Comparison of ENCODE assay signal across 20 mouse cellular contexts in genomic region chr7:121660705-121661104, GRCm38 (mm10). TPM values are rescaled to one million over a fixed set of nuclear protein-coding genes. Genes with fewer than 3 reads are reported as not detected.
DNase-seq lines count a peak whose midpoint lies in the region; ATAC-seq and TF ChIP-seq lines count a peak whose summit lies in the region.
"Had no signal": no experiment of that assay in that cellular context is flagged by ENCODE, and none has a peak within 500 bp of the region (broad histone marks: within the 10 kb centered on the region; RNA-seq: fewer than 3 reads in every experiment).

No protein-coding gene starts in this region.

- DNase-seq in frontal cortex, postnatal 36 days (ENCODE audit: low spot score in 2 of 2), result no peak
- DNase-seq in NIH3T3 (ENCODE audit: low read depth), result peak; percentile 67
- DNase-seq in limb, embryonic 10.5 days (ENCODE audit: low spot score), result no peak
- DNase-seq in right cerebral cortex, postnatal 14 days, result no peak
- DNase-seq in midbrain, postnatal 0 days (ENCODE audit: low spot score), result no peak
- DNase-seq: adrenal gland, adult 2 months; adrenal gland, postnatal 25 days; cerebellum, adult 8-10 months; cerebellum, postnatal 14 days; embryo, embryonic 11 days; gastrocnemius, postnatal 14 days had no signal

- H3K4me3 ChIP-seq in macrophage (ENCODE audit: inconsistent target), result no peak overlapping the region
- no peak overlapping the region for H3K4me3 ChIP-seq in limb, embryonic 10.5 days
- H3K4me3 ChIP-seq in midbrain, postnatal 0 days (ENCODE audit: low read depth, low read length), result no peak overlapping the region
- H3K4me3 ChIP-seq: embryonic facial prominence, embryonic 15.5 days; erythroblast, embryonic 14.5 days; forebrain, embryonic 15.5 days; heart, embryonic 12.5 days; hindbrain, embryonic 10.5 days; intestine, embryonic 15.5 days had no signal

- H3K27ac ChIP-seq in macrophage, result peak overlapping the region; percentile 24; the same call in 1 of the 2 replicates
- no peak overlapping the region for H3K27ac ChIP-seq in limb, embryonic 10.5 days
- no peak overlapping the region for H3K27ac ChIP-seq in midbrain, postnatal 0 days (ENCODE audit: low read depth, low read length)
- H3K27ac ChIP-seq: embryonic facial prominence, embryonic 15.5 days; forebrain, embryonic 15.5 days; hindbrain, embryonic 10.5 days; hindbrain, embryonic 14.5 days; intestine, embryonic 15.5 days had no signal

- H3K4me1 ChIP-seq in limb, embryonic 10.5 days, result no peaks in the 10 kb centered on the region
- H3K4me1 ChIP-seq in midbrain, postnatal 0 days (ENCODE audit: insufficient read depth, low read length), result no peaks in the 10 kb centered on the region
- H3K4me1 ChIP-seq: embryonic facial prominence, embryonic 15.5 days; forebrain, embryonic 15.5 days; hindbrain, embryonic 10.5 days; intestine, embryonic 15.5 days had no signal

- WGBS in macrophage (ENCODE audit: missing documents), result 93% methylated on average over 1 of the region's 1 CpGs
- WGBS in limb, embryonic 10.5 days, result 79% methylated on average over 1 of the region's 1 CpGs
- 84% methylated on average over 1 of the region's 1 CpGs for WGBS in midbrain, postnatal 0 days

- no peaks in the 10 kb centered on the region for H3K79me2 ChIP-seq in macrophage (ENCODE audit: inconsistent target)

- H3K9me3 ChIP-seq in limb, embryonic 10.5 days (replicated peaks), result no peaks in the 10 kb centered on the region
- no peaks in the 10 kb centered on the region for H3K9me3 ChIP-seq in midbrain, postnatal 0 days (ENCODE audit: low read length)
- H3K9me3 ChIP-seq: embryonic facial prominence, embryonic 15.5 days; forebrain, embryonic 15.5 days; heart, embryonic 12.5 days; hindbrain, embryonic 10.5 days; intestine, embryonic 15.5 days had no signal

- no peak overlapping the region for H3K4me2 ChIP-seq in midbrain, postnatal 0 days (ENCODE audit: low read depth, low read length, poor library complexity, severe bottlenecking)
- H3K4me2 ChIP-seq: embryonic facial prominence, embryonic 15.5 days; forebrain, embryonic 15.5 days; heart, embryonic 12.5 days; hindbrain, embryonic 14.5 days; intestine, embryonic 15.5 days had no signal

- H3K9ac ChIP-seq in midbrain, postnatal 0 days (replicated peaks; ENCODE audit: low read length, poor library complexity, severe bottlenecking), result no peak overlapping the region
- H3K9ac ChIP-seq: embryonic facial prominence, embryonic 15.5 days; forebrain, embryonic 15.5 days; heart, embryonic 12.5 days; hindbrain, embryonic 14.5 days; intestine, embryonic 15.5 days had no signal

- no peak for TF ChIP-seq CTCF in midbrain, postnatal 0 days (IDR thresholded peaks at IDR 0.05)

- ATAC-seq in frontal cortex, adult (ENCODE audit: low TSS enrichment), result peak; percentile 55; the same call in 1 of the 2 replicates
- ATAC-seq in midbrain, postnatal 0 days (ENCODE audit: low FRiP score), result no peak
- ATAC-seq: forebrain, embryonic 15.5 days; intestine, embryonic 15.5 days had no signal

- H3K36me3 ChIP-seq in macrophage (ENCODE audit: inconsistent target), result 0 out of 2 replicates have a peak, but pooled peaks cover under 1% of the 10 kb centered on the region
- peaks cover 65% of the 10 kb centered on the region for H3K36me3 ChIP-seq in limb, embryonic 10.5 days
- H3K36me3 ChIP-seq in midbrain, postnatal 0 days (ENCODE audit: insufficient read depth, low read length), result peaks cover 39% of the 10 kb centered on the region

- no peaks in the 10 kb centered on the region for H3K27me3 ChIP-seq in limb, embryonic 10.5 days (ENCODE audit: low read depth, poor library complexity, severe bottlenecking)
- no peaks in the 10 kb centered on the region for H3K27me3 ChIP-seq in midbrain, postnatal 0 days (ENCODE audit: insufficient read depth, low read length)
- H3K27me3 ChIP-seq: embryonic facial prominence, embryonic 15.5 days; forebrain, embryonic 15.5 days; heart, embryonic 12.5 days; intestine, embryonic 15.5 days had no signal

RNA-seq across cellular contexts. Expression of gene Usp31, which starts 46.3 kb away (rescaled TPM):
- 10 to 100 TPM in 18 of 26 experiments, 1 to 10 TPM in 8; 4.5 to 43.4 (median 13.6) TPM for total RNA-seq in macrophage (2018; cell fraction: chromatin; rRNA removed)
- total RNA-seq in macrophage (2018; cell fraction: cytosol; rRNA removed), result 10 to 100 TPM in 3 of 26 experiments, 1 to 10 TPM in 23; 5.9 to 13.1 (median 7.9) TPM
- total RNA-seq in macrophage (2018; cell fraction: nucleus; rRNA removed), result 10 to 100 TPM in 23 of 26 experiments, 1 to 10 TPM in 3; 7.5 to 41.0 (median 14.5) TPM
- 2.9 to 6.4 TPM (median 3.8 TPM) in 3 replicates for polyA plus RNA-seq in macrophage (2018)
- 1.6 and 2.3 TPM in 2 replicates for polyA plus RNA-seq in limb, embryonic 10.5 days (2016; fragmentation: Nextera tagmentation; extraction: Ambion mirVana)
- total RNA-seq in midbrain, postnatal 0 days (2014; rRNA removed), result 24.1 and 26.0 TPM in 2 replicates
- polyA plus RNA-seq in midbrain, postnatal 0 days (2015; fragmentation: Nextera tagmentation; extraction: Ambion mirVana), result 1.7 and 2.1 TPM in 2 replicates
